Mouse (Mus musculus) cerebellum, adult 2 months (tissue): ENCODE results near the gene Phospho1. TPM values are rescaled to one million over a fixed set of nuclear protein-coding genes. Genes with fewer than 3 reads are reported as not detected.

Experiments used
- DNase-seq, 2 experiments: peaks; one replicate each; pipeline ENCODE4 v3.0.0; 2021
- H3K27ac ChIP-seq: fragments of 200-500 bp; 2 replicates; pipeline ENCODE4 v1.5.1; 2012; ENCODE audit warnings: low read length, control low read depth, inconsistent platforms; ENCODE audit not compliant: insufficient read depth
- H3K27me3 ChIP-seq: fragments of 200-500 bp; 2 replicates; pipeline ENCODE4 v1.6.1; 2012; ENCODE audit warnings: inconsistent platforms, mild to moderate bottlenecking, low read length, moderate library complexity; ENCODE audit not compliant: control insufficient read depth, insufficient read depth
- H3K4me1 ChIP-seq: fragments of 200-500 bp; 2 replicates; pipeline ENCODE4 v1.6.1; 2011; ENCODE audit warnings: low read length; ENCODE audit not compliant: control insufficient read depth, insufficient read depth
- H3K4me3 ChIP-seq: fragments of 200-500 bp; replicated peaks from 2 replicates; pipeline ENCODE3; 2011; ENCODE audit warnings: mild to moderate bottlenecking, low read depth, low read length, control low read depth; ENCODE audit not compliant: insufficient read depth
- CTCF ChIP-seq: fragments of 200-500 bp; IDR thresholded peaks from 2 replicates; pipeline ENCODE4 v1.5.1; 2011; ENCODE audit warnings: low read depth, mild to moderate bottlenecking, control low read depth, low read length, moderate library complexity, borderline replicate concordance; ENCODE audit not compliant: insufficient read depth
- POLR2A ChIP-seq: fragments of 200-500 bp; IDR thresholded peaks from 2 replicates; pipeline ENCODE4 v1.6.1; 2011; ENCODE audit warnings: low read length, control low read depth, borderline replicate concordance; ENCODE audit not compliant: insufficient read depth
- WGBS: fragments of 180-500 bp; shearing (Covaris S2); methylation state at CpG from one replicate; pipeline ENCODE4 v1.1.7; 2018; 5-methylcytosine and 5-hydroxymethylcytosine counted together
- polyA plus RNA-seq: library from polyadenylated mRNA; depleted of rRNA; stranded (reverse); fragments of >200 nt; gene quantifications from 2 replicates; pipeline ENCODE4 v1.2.3, GENCODE M21; 2012

Gene Phospho1
- polyA plus RNA-seq, 1 experiment = 122 TPM

- peaks cover 34% of the 10 kb centered on the region for H3K4me1 ChIP-seq
- WGBS = 59% methylated on average over 18 of the region's 18 CpGs
These were observed 8.1 kb downstream of the Phospho1 start for GRCm38 (mm10) chr11:95832129-95833005.

GRCm38 (mm10) chr11:95833006-95833570 is 8.8 kb downstream of the Phospho1 start:
- no peak for DNase-seq
- 28% methylated on average over 8 of the region's 8 CpGs for WGBS
- Histone ChIP-seq H3K4me3 (no peak overlapping the region), H3K4me1 (peaks cover 36% of the 10 kb centered on the region), H3K27ac (no peak overlapping the region), H3K27me3 (no peaks in the 10 kb centered on the region)
- TF ChIP-seq POLR2A (no peak), CTCF (no peak)

More at GRCm38 (mm10) chr11:95832129-95833005, 8.1 kb downstream of the Phospho1 start:
- no peak overlapping the region for H3K4me3 ChIP-seq
- no peaks in the 10 kb centered on the region for H3K27me3 ChIP-seq
- H3K27ac ChIP-seq = no peak overlapping the region
- no peak for DNase-seq
- no peak for TF ChIP-seq CTCF
- TF ChIP-seq POLR2A = no peak

- no peak for TF ChIP-seq CTCF
- no peak for TF ChIP-seq POLR2A
- H3K27me3 ChIP-seq = no peaks in the 10 kb centered on the region
- DNase-seq = no peak
- H3K4me3 ChIP-seq = no peak overlapping the region
- WGBS = 27% methylated on average over 18 of the region's 18 CpGs
- peaks cover 36% of the 10 kb centered on the region for H3K4me1 ChIP-seq
- no peak overlapping the region for H3K27ac ChIP-seq
These were observed 9.4 kb downstream of the Phospho1 start for GRCm38 (mm10) chr11:95833631-95834142.

GRCm38 (mm10) chr11:95834143-95834667 is 9.9 kb downstream of the Phospho1 start:
- H3K27me3 ChIP-seq = no peaks in the 10 kb centered on the region
- H3K27ac ChIP-seq = no peak overlapping the region
- no peak overlapping the region for H3K4me3 ChIP-seq
- TF ChIP-seq POLR2A = no peak
- no peak for TF ChIP-seq CTCF
- peaks cover 36% of the 10 kb centered on the region for H3K4me1 ChIP-seq
- no peak for DNase-seq
- WGBS = 24% methylated on average over 22 of the region's 22 CpGs

- H3K27ac ChIP-seq = no peak overlapping the region
- no peak overlapping the region for H3K4me3 ChIP-seq
- WGBS = 53% methylated on average over 15 of the region's 15 CpGs
- no peak for TF ChIP-seq POLR2A
- no peak for TF ChIP-seq CTCF
- H3K4me1 ChIP-seq = peaks cover 36% of the 10 kb centered on the region
- H3K27me3 ChIP-seq = no peaks in the 10 kb centered on the region
- no peak for DNase-seq
These were observed 10.7 kb downstream of the Phospho1 start for GRCm38 (mm10) chr11:95834742-95835710.

- no peaks in the 10 kb centered on the region for H3K27me3 ChIP-seq
- DNase-seq = no peak
- H3K4me1 ChIP-seq = peaks cover 36% of the 10 kb centered on the region
- 65% methylated on average over 6 of the region's 6 CpGs for WGBS
- no peak overlapping the region for H3K4me3 ChIP-seq
- no peak overlapping the region for H3K27ac ChIP-seq
- TF ChIP-seq POLR2A = no peak
- no peak for TF ChIP-seq CTCF
These were observed 11.5 kb downstream of the Phospho1 start for GRCm38 (mm10) chr11:95835832-95836231.

- Histone ChIP-seq H3K27me3 (no peaks in the 10 kb centered on the region), H3K4me3 (no peak overlapping the region), H3K27ac (no peak overlapping the region), H3K4me1 (peaks cover 36% of the 10 kb centered on the region)
- WGBS = 34% methylated on average over 6 of the region's 6 CpGs
- TF ChIP-seq CTCF (no peak), POLR2A (no peak)
- DNase-seq = no peak
These were observed 12.1 kb downstream of the Phospho1 start for GRCm38 (mm10) chr11:95836433-95836832.
